8 mouse cellular contexts compared by ENCODE assay signal in the genomic region with DNA sequence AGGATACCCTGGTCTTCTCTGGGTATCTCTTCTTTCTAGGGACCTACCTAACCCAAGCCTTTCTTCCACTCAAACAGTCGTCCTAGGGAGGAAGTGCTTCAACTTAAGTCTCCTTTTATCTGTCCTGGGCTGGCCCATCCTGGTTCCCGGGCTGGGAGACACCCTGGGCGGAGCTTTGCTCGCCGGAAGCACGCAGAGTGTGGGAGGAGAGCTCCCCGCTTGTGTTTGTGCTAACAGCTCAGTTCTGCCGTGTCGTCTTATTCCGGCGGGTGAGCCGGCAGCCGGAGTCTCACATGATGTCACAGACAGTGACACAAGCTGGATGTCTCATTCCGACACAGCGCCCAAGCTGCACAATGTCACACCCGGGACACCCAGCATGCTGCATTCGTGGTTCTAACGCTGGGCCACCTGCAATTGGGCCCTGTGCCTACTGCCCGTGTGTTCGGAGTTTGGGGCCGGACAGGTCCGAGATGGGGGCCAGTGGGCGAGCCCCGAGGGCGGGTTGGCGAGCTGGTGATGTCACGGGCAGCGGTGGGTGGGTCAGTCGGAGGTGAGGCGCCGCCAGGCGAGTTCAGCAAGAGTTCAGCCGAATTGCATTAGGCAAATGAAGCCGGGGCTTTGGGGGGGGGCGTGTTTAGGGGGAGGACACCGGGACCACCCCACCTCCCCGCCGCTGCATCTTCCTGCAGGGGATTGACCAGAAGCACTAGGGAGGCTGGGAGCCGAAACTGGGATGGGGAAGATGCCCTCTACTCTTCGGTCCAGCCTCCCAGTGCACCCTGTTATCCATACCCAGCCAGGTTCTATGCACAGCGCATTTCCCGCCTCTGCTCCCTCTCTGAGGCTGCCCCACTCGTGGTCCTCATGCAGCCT. TPM values are rescaled to one million over a fixed set of nuclear protein-coding genes. Genes with fewer than 3 reads are reported as not detected.
A peak's percentile ranks its signal among the peaks of the same experiment; 100 is the strongest.
DNase-seq lines count a peak whose midpoint lies in the region; ATAC-seq and TF ChIP-seq lines count a peak whose summit lies in the region.

No protein-coding gene starts in this region.

- peak; percentile 37 for ATAC-seq in hindbrain, embryonic 13.5 days (ENCODE audit: low FRiP score)
- peak; percentile 16; the same call in 1 of the 2 replicates for ATAC-seq in midbrain, embryonic 16.5 days
- ATAC-seq in stomach, embryonic 16.5 days (ENCODE audit: insufficient read depth, low FRiP score), result peak; percentile 21; the same call in 1 of the 2 replicates

- peak overlapping the region; percentile 85 for H3K9ac ChIP-seq in hindbrain, embryonic 13.5 days
- peak overlapping the region; percentile 72 for H3K9ac ChIP-seq in midbrain, embryonic 16.5 days (ENCODE audit: low read depth, low read length)
- H3K9ac ChIP-seq in stomach, embryonic 16.5 days (ENCODE audit: low read length), result peak overlapping the region; percentile 88

- H3K4me2 ChIP-seq in hindbrain, embryonic 13.5 days, result peak overlapping the region; percentile 99
- H3K4me2 ChIP-seq in midbrain, embryonic 16.5 days (ENCODE audit: low read length), result peak overlapping the region; percentile 92
- H3K4me2 ChIP-seq in stomach, embryonic 16.5 days (ENCODE audit: low read depth, low read length), result peak overlapping the region; percentile 100

- H3K4me1 ChIP-seq in hindbrain, embryonic 13.5 days (replicated peaks), result peaks cover 75% of the 10 kb centered on the region
- H3K4me1 ChIP-seq in midbrain, embryonic 16.5 days (ENCODE audit: control insufficient read depth, insufficient read depth, low read length), result peaks cover 51% of the 10 kb centered on the region
- H3K4me1 ChIP-seq in stomach, embryonic 16.5 days (ENCODE audit: control insufficient read depth, insufficient read depth, low read length), result peaks cover 65% of the 10 kb centered on the region

- intact Hi-C loops in left cerebral cortex, adult 2 months (cut with DNase I), result no loop called here

- peak; percentile 69 to 75 for DNase-seq in left cerebral cortex, adult 2 months (ENCODE audit: extremely low spot score in 1 of 2, low spot score in 2 of 2)
- no peak for DNase-seq in left cerebral cortex, adult 11 months (ENCODE audit: low spot score)
- DNase-seq in c-Kit-negative CD71-positive TER-119-positive erythroid progenitor cells, embryonic 14.5 days (ENCODE audit: low read depth, low spot score), result peak; percentile 40
- DNase-seq in frontal cortex, postnatal 10 days (ENCODE audit: low spot score in 2 of 2), result peak; percentile 70 to 71
- DNase-seq in liver, result peak; percentile 85

- no peaks in the 10 kb centered on the region for H3K9me3 ChIP-seq in hindbrain, embryonic 13.5 days
- no peaks in the 10 kb centered on the region for H3K9me3 ChIP-seq in midbrain, embryonic 16.5 days (replicated peaks; ENCODE audit: control insufficient read depth, low read length, poor library complexity, severe bottlenecking)
- no peaks in the 10 kb centered on the region for H3K9me3 ChIP-seq in stomach, embryonic 16.5 days (replicated peaks; ENCODE audit: control insufficient read depth, low read length)

- no peak for TF ChIP-seq CTCF in left cerebral cortex, adult 2 months (IDR thresholded peaks at IDR 0.05)

- peak overlapping the region; percentile 73; the same call in 1 of the 2 replicates for H3K27ac ChIP-seq in left cerebral cortex, adult 2 months
- H3K27ac ChIP-seq in hindbrain, embryonic 13.5 days, result peak overlapping the region; percentile 95
- 0 out of 2 replicates have a peak overlapping the region, but pooled peaks have one; percentile 17 for H3K27ac ChIP-seq in midbrain, embryonic 16.5 days (ENCODE audit: low read length)
- peak overlapping the region; percentile 94 for H3K27ac ChIP-seq in stomach, embryonic 16.5 days (ENCODE audit: low read length)

- H3K4me3 ChIP-seq in left cerebral cortex, adult 2 months, result peak overlapping the region; percentile 59
- peak overlapping the region; percentile 64 for H3K4me3 ChIP-seq in hindbrain, embryonic 13.5 days
- H3K4me3 ChIP-seq in midbrain, embryonic 16.5 days (ENCODE audit: low read depth, low read length), result peak overlapping the region; percentile 54
- peak overlapping the region; percentile 79 for H3K4me3 ChIP-seq in stomach, embryonic 16.5 days (replicated peaks; ENCODE audit: low read length)

- no peaks in the 10 kb centered on the region for H3K36me3 ChIP-seq in hindbrain, embryonic 13.5 days
- no peaks in the 10 kb centered on the region for H3K36me3 ChIP-seq in midbrain, embryonic 16.5 days (ENCODE audit: control insufficient read depth, insufficient read depth, low read length)
- H3K36me3 ChIP-seq in stomach, embryonic 16.5 days (ENCODE audit: control insufficient read depth, insufficient read depth, low read length), result no peaks in the 10 kb centered on the region

- WGBS in hindbrain, embryonic 13.5 days, result under 1% methylated on average over 42 of the region's 43 CpGs
- under 1% methylated on average over 43 of the region's 43 CpGs for WGBS in midbrain, embryonic 16.5 days
- WGBS in stomach, embryonic 16.5 days, result under 1% methylated on average over 42 of the region's 43 CpGs

- no peaks in the 10 kb centered on the region for H3K27me3 ChIP-seq in hindbrain, embryonic 13.5 days
- peaks cover 10% of the 10 kb centered on the region for H3K27me3 ChIP-seq in midbrain, embryonic 16.5 days (ENCODE audit: control insufficient read depth, insufficient read depth, low read depth, low read length)
- no peaks in the 10 kb centered on the region for H3K27me3 ChIP-seq in stomach, embryonic 16.5 days (ENCODE audit: control insufficient read depth, insufficient read depth, low read length)

RNA-seq across cellular contexts. Expression of gene Gjd3, which starts 23.1 kb away (rescaled TPM):
- 1 to 10 TPM; 1.4 to 3.2 TPM for total RNA-seq in left cerebral cortex, adult 2 months (2021)
- polyA plus RNA-seq in hindbrain, embryonic 13.5 days (2015; fragmentation: Nextera tagmentation; extraction: Ambion mirVana), result 1.5 and 1.6 TPM in 2 replicates
- polyA plus RNA-seq in midbrain, embryonic 16.5 days (2015; fragmentation: Nextera tagmentation; extraction: Ambion mirVana), result 1.0 and 1.9 TPM in 2 replicates
- polyA plus RNA-seq in stomach, embryonic 16.5 days (2015; fragmentation: Nextera tagmentation; extraction: Ambion mirVana), result 0.44 TPM in 1 of 2 replicates, not detected in the other

RNA-seq across cellular contexts. Expression of gene Rara, which starts 32.1 kb away (rescaled TPM):
- 10 to 100 TPM; 14.0 to 18.7 TPM for total RNA-seq in left cerebral cortex, adult 2 months (2021)
- polyA plus RNA-seq in hindbrain, embryonic 13.5 days (2015; fragmentation: Nextera tagmentation; extraction: Ambion mirVana), result 17.1 and 20.3 TPM in 2 replicates
- 9.5 and 9.6 TPM in 2 replicates for polyA plus RNA-seq in midbrain, embryonic 16.5 days (2015; fragmentation: Nextera tagmentation; extraction: Ambion mirVana)
- polyA plus RNA-seq in stomach, embryonic 16.5 days (2015; fragmentation: Nextera tagmentation; extraction: Ambion mirVana), result 28.8 and 30.1 TPM in 2 replicates

RNA-seq across cellular contexts. Expression of gene Cdc6, which starts 52.1 kb away (rescaled TPM):
- total RNA-seq in left cerebral cortex, adult 2 months (2021), result under 1 TPM; 0.35 to 0.36 TPM
- 5.9 and 6.0 TPM in 2 replicates for polyA plus RNA-seq in hindbrain, embryonic 13.5 days (2015; fragmentation: Nextera tagmentation; extraction: Ambion mirVana)
- polyA plus RNA-seq in midbrain, embryonic 16.5 days (2015; fragmentation: Nextera tagmentation; extraction: Ambion mirVana), result 2.4 TPM in 2 replicates
- polyA plus RNA-seq in stomach, embryonic 16.5 days (2015; fragmentation: Nextera tagmentation; extraction: Ambion mirVana), result 26.9 and 28.1 TPM in 2 replicates

Comparison
In these comparisons a context has a peak if more than half of its experiments do, and no peak if none do; other contexts are left out.
1. H3K27ac ChIP-seq: peak in every context shown above with its lines; median percentile 95 in hindbrain, embryonic 13.5 days; 94 in stomach, embryonic 16.5 days; 73 in left cerebral cortex, adult 2 months; 17 in midbrain, embryonic 16.5 days.